9 mouse cellular contexts compared by ENCODE assay signal in the genomic region with DNA sequence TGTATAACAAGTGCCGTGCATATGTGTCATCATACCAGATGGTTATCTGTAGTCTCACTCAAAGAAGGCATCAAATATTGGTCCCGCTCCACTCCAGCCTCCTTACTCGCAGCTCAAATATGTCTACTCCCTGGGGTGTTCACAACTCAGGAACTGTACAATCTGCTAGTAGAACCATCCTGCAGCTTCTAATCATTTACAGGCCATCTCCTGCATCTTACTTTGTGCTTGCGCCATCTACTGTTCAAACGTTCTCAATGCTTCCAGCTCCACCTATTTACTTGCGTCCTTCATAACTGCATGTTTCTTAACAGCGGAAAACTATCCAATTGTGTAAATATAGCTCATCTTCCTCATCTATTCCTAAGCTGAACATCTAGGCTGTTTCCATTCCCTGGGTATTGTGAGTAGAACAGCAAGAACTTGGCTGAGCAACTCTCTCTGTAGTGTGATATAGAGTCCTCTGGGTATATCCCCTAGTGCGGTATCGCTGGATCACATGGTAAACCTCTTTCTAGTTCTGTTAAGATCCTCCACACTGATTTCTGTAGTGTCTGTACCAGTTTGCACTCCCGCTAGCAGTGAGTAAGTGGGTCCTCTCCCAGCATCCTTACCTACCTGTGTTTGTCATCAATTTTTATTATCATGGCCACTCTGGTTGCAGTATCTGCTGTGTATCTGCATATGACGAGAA.
DNase-seq lines count a peak whose midpoint lies in the region; ATAC-seq lines count a peak whose summit lies in the region.
"Had no signal": no experiment of that assay in that cellular context is flagged by ENCODE, and none has a peak within 500 bp of the region (broad histone marks: within the 10 kb centered on the region; RNA-seq: fewer than 3 reads in every experiment).

No protein-coding gene starts in this region.

- peak; percentile 39 for DNase-seq in neural tube, embryonic 10.5 days (ENCODE audit: extremely low spot score, low spot score)
- peak; percentile 77 to 80 for DNase-seq in cerebellum, postnatal 14 days
- peak; percentile 8 to 16 for DNase-seq in gastrocnemius, adult 8-10 months (ENCODE audit: low spot score in 2 of 2)
- DNase-seq in intestine, embryonic 14.5 days (ENCODE audit: low spot score) = peak; percentile 61
- DNase-seq in left cerebral cortex, adult 18-20 months (ENCODE audit: low spot score in 2 of 2) = peak; percentile 58 to 66
- peak; percentile 14 for DNase-seq in thymus, postnatal 25 days
- DNase-seq: liver, embryonic 13.5 days had no signal

- no peaks in the 10 kb centered on the region for H3K36me3 ChIP-seq in neural tube, embryonic 15.5 days
- 0 out of 2 replicates have a peak, but pooled peaks cover 10% of the 10 kb centered on the region for H3K36me3 ChIP-seq in intestine, embryonic 14.5 days (ENCODE audit: control insufficient read depth, insufficient read depth, low read length)
- no peaks in the 10 kb centered on the region for H3K36me3 ChIP-seq in midbrain, embryonic 13.5 days
- H3K36me3 ChIP-seq: liver, embryonic 13.5 days had no signal

- no peak overlapping the region for H3K4me3 ChIP-seq in neural tube, embryonic 15.5 days (replicated peaks)
- no peak overlapping the region for H3K4me3 ChIP-seq in intestine, embryonic 14.5 days (ENCODE audit: low read depth, low read length)
- no peak overlapping the region for H3K4me3 ChIP-seq in midbrain, embryonic 13.5 days (replicated peaks)
- H3K4me3 ChIP-seq: liver, embryonic 13.5 days had no signal

- H3K9me3 ChIP-seq in neural tube, embryonic 15.5 days (replicated peaks) = no peaks in the 10 kb centered on the region
- H3K9me3 ChIP-seq in intestine, embryonic 14.5 days (ENCODE audit: control insufficient read depth, low read length) = no peaks in the 10 kb centered on the region
- H3K9me3 ChIP-seq in midbrain, embryonic 13.5 days = no peaks in the 10 kb centered on the region
- H3K9me3 ChIP-seq: liver, embryonic 13.5 days had no signal

- ATAC-seq in neural tube, embryonic 15.5 days (ENCODE audit: low FRiP score) = no peak
- ATAC-seq in intestine, embryonic 14.5 days (replicated peaks; ENCODE audit: low FRiP score, low TSS enrichment, low read depth) = peak; percentile 55; the same call in 1 of the 2 replicates
- ATAC-seq in midbrain, embryonic 13.5 days = peak; percentile 77

- no peaks in the 10 kb centered on the region for H3K27me3 ChIP-seq in neural tube, embryonic 15.5 days (replicated peaks)
- no peaks in the 10 kb centered on the region for H3K27me3 ChIP-seq in intestine, embryonic 14.5 days (replicated peaks; ENCODE audit: control insufficient read depth, insufficient read depth, low read length)
- no peaks in the 10 kb centered on the region for H3K27me3 ChIP-seq in midbrain, embryonic 13.5 days
- H3K27me3 ChIP-seq: liver, embryonic 13.5 days had no signal

- no peak overlapping the region for H3K9ac ChIP-seq in neural tube, embryonic 15.5 days (replicated peaks)
- H3K9ac ChIP-seq in intestine, embryonic 14.5 days (ENCODE audit: low read length) = no peak overlapping the region
- no peak overlapping the region for H3K9ac ChIP-seq in midbrain, embryonic 13.5 days (replicated peaks)
- H3K9ac ChIP-seq: liver, embryonic 13.5 days had no signal

- H3K4me1 ChIP-seq in neural tube, embryonic 15.5 days = no peaks in the 10 kb centered on the region
- H3K4me1 ChIP-seq in intestine, embryonic 14.5 days (replicated peaks; ENCODE audit: control insufficient read depth, insufficient read depth, low read length) = no peaks in the 10 kb centered on the region
- no peaks in the 10 kb centered on the region for H3K4me1 ChIP-seq in midbrain, embryonic 13.5 days (replicated peaks)
- H3K4me1 ChIP-seq: liver, embryonic 13.5 days had no signal

- WGBS in neural tube, embryonic 15.5 days = 47% methylated on average over 11 of the region's 11 CpGs
- WGBS in intestine, embryonic 14.5 days = 45% methylated on average over 11 of the region's 11 CpGs
- 46% methylated on average over 11 of the region's 11 CpGs for WGBS in midbrain, embryonic 13.5 days

- H3K27ac ChIP-seq in neural tube, embryonic 15.5 days (replicated peaks) = no peak overlapping the region
- no peak overlapping the region for H3K27ac ChIP-seq in intestine, embryonic 14.5 days (ENCODE audit: low read depth)
- H3K27ac ChIP-seq in midbrain, embryonic 13.5 days = no peak overlapping the region
- H3K27ac ChIP-seq: liver, embryonic 13.5 days had no signal

- no peak overlapping the region for H3K4me2 ChIP-seq in neural tube, embryonic 15.5 days
- H3K4me2 ChIP-seq in intestine, embryonic 14.5 days (ENCODE audit: low read length) = no peak overlapping the region
- H3K4me2 ChIP-seq in midbrain, embryonic 13.5 days (replicated peaks) = no peak overlapping the region
- H3K4me2 ChIP-seq: liver, embryonic 13.5 days had no signal

Comparison
In these comparisons a context has a peak if more than half of its experiments do, and no peak if none do; other contexts are left out.
1. DNase-seq: peak in every context shown above with its lines; median percentile 78 in cerebellum, postnatal 14 days; 62 in left cerebral cortex, adult 18-20 months; 61 in intestine, embryonic 14.5 days; 39 in neural tube, embryonic 10.5 days; 14 in thymus, postnatal 25 days; 12 in gastrocnemius, adult 8-10 months.